Mouse (Mus musculus): ENCODE results near the gene Prmt2.

The Prmt2 gene

GRCm38 (mm10) chr10:76218240-76218639 lies 19.4 kb downstream of the Prmt2 start:
- DNase-seq (ENCODE audit: low read depth), result no peak

GRCm38 (mm10) chr10:76217056-76217455 lies 20.6 kb downstream of the Prmt2 start:
- DNase-seq (ENCODE audit: low read depth), result no peak

- DNase-seq (ENCODE audit: low read depth), result no peak
Observed at GRCm38 (mm10) chr10:76214161-76214560, 23.5 kb downstream of the Prmt2 start.

GRCm38 (mm10) chr10:76212121-76212520 lies 25.5 kb downstream of the Prmt2 start:
- DNase-seq (ENCODE audit: low read depth), result no peak

- DNase-seq (ENCODE audit: low read depth), result no peak
Observed at GRCm38 (mm10) chr10:76210806-76211205, 26.9 kb downstream of the Prmt2 start.

- no peak for DNase-seq (ENCODE audit: low read depth)
Observed at GRCm38 (mm10) chr10:76209241-76209640, 28.4 kb downstream of the Prmt2 start.

GRCm38 (mm10) chr10:76207262-76207796 lies 30.3 kb downstream of the Prmt2 start:
- DNase-seq (ENCODE audit: low read depth), result no peak

- peak; percentile 55 for DNase-seq (ENCODE audit: low read depth)
Observed at GRCm38 (mm10) chr10:76203798-76204283, 33.8 kb downstream of the Prmt2 start.

GRCm38 (mm10) chr10:76201978-76202377 lies 35.7 kb downstream of the Prmt2 start:
- DNase-seq (ENCODE audit: low read depth), result peak; percentile 91

GRCm38 (mm10) chr10:76201416-76201815 lies 36.2 kb downstream of the Prmt2 start:
- no peak for DNase-seq (ENCODE audit: low read depth)

- no peak for DNase-seq (ENCODE audit: low read depth)
Observed at GRCm38 (mm10) chr10:76188010-76188409, 49.7 kb downstream of the Prmt2 start.

GRCm38 (mm10) chr10:76185216-76185615 lies 52.4 kb downstream of the Prmt2 start:
- DNase-seq (ENCODE audit: low read depth), result no peak

- no peak for DNase-seq (ENCODE audit: low read depth)
Observed at GRCm38 (mm10) chr10:76174899-76175298, 62.8 kb downstream of the Prmt2 start.

- no peak for DNase-seq (ENCODE audit: low read depth)
Observed at GRCm38 (mm10) chr10:76158009-76158408, 79.7 kb downstream of the Prmt2 start.

- DNase-seq (ENCODE audit: low read depth), result no peak
Observed at GRCm38 (mm10) chr10:76157528-76157927, 80.1 kb downstream of the Prmt2 start.
